Mouse (Mus musculus) CH12.LX (cell line): ENCODE measurements around the gene Ccnd3. TPM values are rescaled to one million over a fixed set of nuclear protein-coding genes. Genes with fewer than 3 reads are reported as not detected.

Experiments
- DNase-seq: peaks from one replicate; pipeline ENCODE4 v3.0.0-alpha.2; 2013; ENCODE audit errors: extremely low read depth
- H3K27ac ChIP-seq: 2 replicates; pipeline ENCODE4 v1.5.1; 2012; ENCODE audit warnings: low read depth, mild to moderate bottlenecking, control low read depth, moderate library complexity; ENCODE audit not compliant: insufficient read depth
- H3K27me3 ChIP-seq: replicated peaks from 2 replicates; pipeline ENCODE3; 2012; ENCODE audit warnings: inconsistent platforms
- H3K36me3 ChIP-seq, 2 experiments: replicated peaks in 1 of 2; 2 replicates each; pipeline versions ENCODE3 to v1.6.1; 2012; ENCODE audit warnings: inconsistent platforms in 1 of 2, low read length in 1 of 2, mild to moderate bottlenecking in 1 of 2, mixed read lengths in 1 of 2, moderate library complexity in 1 of 2; ENCODE audit not compliant: control insufficient read depth in 1 of 2, insufficient read depth in 1 of 2
- H3K4me1 ChIP-seq, 2 experiments: 2 replicates each; pipeline ENCODE4 v1.6.1; 2012; ENCODE audit warnings: inconsistent platforms in 1 of 2, moderate library complexity in 1 of 2; ENCODE audit not compliant: insufficient read depth in 2 of 2, control insufficient read depth in 1 of 2
- H3K4me2 ChIP-seq: 2 replicates; pipeline ENCODE4 v1.6.1; 2012; ENCODE audit warnings: low read depth, mild to moderate bottlenecking, control low read depth; ENCODE audit not compliant: poor library complexity, insufficient read depth, severe bottlenecking
- H3K4me3 ChIP-seq, 3 experiments: fragments of 150-350 bp in 1 of 3; sonication (generic) in 1 of 3; replicated peaks in 1 of 3; 2 replicates each; pipeline versions ENCODE3 to v1.5.1; 2011 to 2012; ENCODE audit warnings: low read depth in 2 of 3, low read length in 2 of 3, mild to moderate bottlenecking in 2 of 3, moderate library complexity in 2 of 3, control low read depth in 1 of 3, improper control_type of control experiment in 1 of 3, inconsistent platforms in 1 of 3, mixed read lengths in 1 of 3; ENCODE audit not compliant: poor library complexity in 1 of 3
- H3K79me2 ChIP-seq: replicated peaks from 2 replicates; pipeline ENCODE4 v1.6.1; 2012; ENCODE audit warnings: mild to moderate bottlenecking, moderate library complexity; ENCODE audit not compliant: control insufficient read depth, poor library complexity, insufficient read depth, severe bottlenecking; ENCODE audit errors: extremely low read depth
- H3K9ac ChIP-seq: 2 replicates; pipeline ENCODE4 v1.6.1; 2012; ENCODE audit warnings: low read depth, mild to moderate bottlenecking, control low read depth, moderate library complexity; ENCODE audit not compliant: insufficient read depth
- H3K9me3 ChIP-seq: replicated peaks from 2 replicates; pipeline ENCODE3; 2012; ENCODE audit warnings: low read length, inconsistent platforms, mixed read lengths
- BHLHE40 ChIP-seq: IDR thresholded peaks from 2 replicates; pipeline ENCODE4 v1.6.1; 2011; ENCODE audit warnings: mild to moderate bottlenecking, low read depth, low read length, improper control_type of control experiment
- CHD1 ChIP-seq: IDR thresholded peaks from 2 replicates; pipeline ENCODE4 v1.6.1; 2012; ENCODE audit warnings: low read depth, low read length, improper control_type of control experiment, inconsistent platforms
- CHD2 ChIP-seq: IDR thresholded peaks from 2 replicates; pipeline ENCODE4 v1.6.1; 2011; ENCODE audit warnings: low read length, improper control_type of control experiment
- ELF1 ChIP-seq: IDR thresholded peaks from 2 replicates; pipeline ENCODE4 v1.6.1; 2014; ENCODE audit warnings: low read depth, mild to moderate bottlenecking, inconsistent platforms, low read length, improper control_type of control experiment
- EP300 ChIP-seq: IDR thresholded peaks from 2 replicates; pipeline ENCODE4 v1.6.1; 2011; ENCODE audit warnings: low read length, improper control_type of control experiment
- ETS1 ChIP-seq: conservative IDR thresholded peaks from 2 replicates; pipeline ENCODE4 v1.6.1; 2012; ENCODE audit warnings: low read depth, mild to moderate bottlenecking, inconsistent platforms, low read length, improper control_type of control experiment, moderate library complexity
- IRF4 ChIP-seq: IDR thresholded peaks from 2 replicates; pipeline ENCODE4 v1.6.1; 2014; ENCODE audit warnings: low read depth, mild to moderate bottlenecking, inconsistent platforms, low read length, improper control_type of control experiment
- JUN ChIP-seq: IDR thresholded peaks from 2 replicates; pipeline ENCODE4 v1.6.1; 2011; ENCODE audit warnings: low read depth, mild to moderate bottlenecking, low read length, improper control_type of control experiment, moderate library complexity; ENCODE audit not compliant: insufficient read depth
- JUND ChIP-seq: conservative IDR thresholded peaks from 2 replicates; pipeline ENCODE4 v1.6.1; 2011; ENCODE audit warnings: low read depth, low read length, improper control_type of control experiment
- KAT2A ChIP-seq: IDR thresholded peaks from 2 replicates; pipeline ENCODE4 v1.6.1; 2012; ENCODE audit warnings: low read length, improper control_type of control experiment, inconsistent platforms; ENCODE audit not compliant: insufficient replicate concordance
- MAFK ChIP-seq: IDR thresholded peaks from 2 replicates; pipeline ENCODE4 v1.6.1; 2011; ENCODE audit warnings: low read length, improper control_type of control experiment; ENCODE audit not compliant: insufficient replicate concordance
- MAX ChIP-seq: IDR thresholded peaks from 2 replicates; pipeline ENCODE4 v1.6.1; 2011; ENCODE audit warnings: low read length, improper control_type of control experiment
- MAZ ChIP-seq: IDR thresholded peaks from 2 replicates; pipeline ENCODE4 v1.6.1; 2012; ENCODE audit warnings: low read depth, mild to moderate bottlenecking, inconsistent platforms, low read length, improper control_type of control experiment, moderate library complexity
- MEF2A ChIP-seq: IDR thresholded peaks from 2 replicates; pipeline ENCODE4 v1.6.1; 2014; ENCODE audit warnings: low read depth, mild to moderate bottlenecking, inconsistent platforms, low read length, improper control_type of control experiment, borderline replicate concordance
- NELFE ChIP-seq: IDR thresholded peaks from 2 replicates; pipeline ENCODE4 v1.6.1; 2011; ENCODE audit warnings: low read depth, low read length, improper control_type of control experiment
- NRF1 ChIP-seq: IDR thresholded peaks from 2 replicates; pipeline ENCODE4 v1.6.1; 2014; ENCODE audit warnings: low read depth, mild to moderate bottlenecking, inconsistent platforms, low read length, improper control_type of control experiment, moderate library complexity
- PAX5 ChIP-seq: IDR thresholded peaks from 2 replicates; pipeline ENCODE4 v1.6.1; 2012; ENCODE audit warnings: low read length, inconsistent platforms, mixed read lengths
- POLR2A ChIP-seq: IDR thresholded peaks from 2 replicates; pipeline ENCODE4 v1.6.1; 2011; ENCODE audit warnings: low read depth, mild to moderate bottlenecking, improper control_type of control experiment, low read length
- POLR2AphosphoS2 ChIP-seq: IDR thresholded peaks from 2 replicates; pipeline ENCODE4 v1.6.1; 2011; ENCODE audit warnings: low read depth, low read length, improper control_type of control experiment
- RAD21 ChIP-seq: IDR thresholded peaks from 2 replicates; pipeline ENCODE4 v1.6.1; 2011; ENCODE audit warnings: low read depth, mild to moderate bottlenecking, low read length, improper control_type of control experiment, moderate library complexity
- TBP ChIP-seq: conservative IDR thresholded peaks from 2 replicates; pipeline ENCODE4 v1.6.1; 2011; ENCODE audit warnings: low read depth, low read length, improper control_type of control experiment
- UBTF ChIP-seq: IDR thresholded peaks from 2 replicates; pipeline ENCODE4 v1.6.1; 2012; ENCODE audit warnings: low read depth, mild to moderate bottlenecking, inconsistent platforms, low read length, improper control_type of control experiment, moderate library complexity
- USF1 ChIP-seq: IDR thresholded peaks from 2 replicates; pipeline ENCODE4 v1.6.1; 2014; ENCODE audit warnings: low read depth, mild to moderate bottlenecking, inconsistent platforms, low read length, improper control_type of control experiment
- ZC3H11A ChIP-seq: IDR thresholded peaks from 2 replicates; pipeline ENCODE4 v1.6.1; 2012; ENCODE audit warnings: low read depth, mild to moderate bottlenecking, inconsistent platforms, low read length, improper control_type of control experiment
- ZMIZ1 ChIP-seq: IDR thresholded peaks from 2 replicates; pipeline ENCODE4 v1.6.1; 2012; ENCODE audit warnings: low read depth, mild to moderate bottlenecking, inconsistent platforms, low read length, improper control_type of control experiment
- ZNF384 ChIP-seq: IDR thresholded peaks from 2 replicates; pipeline ENCODE4 v1.6.1; 2012; ENCODE audit warnings: low read depth, low read length, improper control_type of control experiment, inconsistent platforms
- dilution Hi-C: fragments of 300-500 bp; cut with MboI; formaldehyde crosslinking; loops from 2 replicates; pipeline ENCODE4 v1.14.3; 2020; ENCODE audit warnings: low sequenced_read_pairs; ENCODE audit not compliant: extremely low pct_unique_long_range_greater_than_20kb, extremely low pct_ligation_motif_present
- in situ Hi-C: fragments of 300-500 bp; cut with MboI; formaldehyde crosslinking; loops from 3 replicates; pipeline ENCODE4 v1.14.3; 2019; ENCODE audit warnings: low sequenced_read_pairs, low pct_ligation_motif_present, low pct_unique_long_range_greater_than_20kb, mixed read lengths
- polyA plus RNA-seq: library from polyadenylated mRNA; unstranded; fragments of >175 nt; gene quantifications from 2 replicates; pipeline ENCODE4 v1.2.1, GENCODE M21; 2012; ENCODE audit warnings: low read depth; ENCODE audit not compliant: insufficient read length
- total RNA-seq, 2 experiments: library from RNA; depleted of rRNA; stranded (reverse); fragments of 300-350 nt in 1 of 2; fragments of >200 nt in 1 of 2; gene quantifications; 2 replicates each; pipeline ENCODE4 v1.2.3; 2012 to 2014

The Ccnd3 gene
- total and polyA plus RNA-seq, 3 experiments = 30.6 to 121 (median 48.7) TPM

GRCm38 (mm10) chr17:47588517-47588916 lies 83.7 kb downstream of the Ccnd3 start:
- H3K79me2 ChIP-seq = no peaks in the 10 kb centered on the region
- dilution Hi-C loops = no loop called here

DNA sequence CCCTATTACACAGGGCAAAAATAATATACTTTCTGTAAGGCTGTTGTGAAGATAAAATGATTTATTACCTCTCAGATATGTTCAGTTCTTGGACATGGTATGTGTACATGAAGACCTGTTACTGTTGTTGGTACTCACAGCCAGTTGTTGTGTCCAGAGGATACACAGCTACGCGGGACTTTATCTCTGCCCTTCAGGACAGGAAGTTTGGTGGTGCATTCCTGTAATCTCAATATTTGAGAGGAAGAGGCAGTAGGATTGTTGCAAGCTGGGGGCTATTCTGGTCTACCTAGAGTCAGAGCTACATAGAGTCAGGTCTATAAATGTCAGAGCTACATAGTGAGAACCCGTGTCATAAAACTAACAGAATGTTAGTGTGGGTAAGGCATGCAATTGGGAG lies 86.2 kb downstream of the Ccnd3 start:
- dilution Hi-C loops (no loop called here), in situ Hi-C loops (no loop called here)
- Histone ChIP-seq H3K9ac (no peak overlapping the region), H3K27ac (no peak overlapping the region), H3K27me3 (peaks cover 3% of the 10 kb centered on the region), H3K36me3 (peaks cover 0 to 6% of the 10 kb centered on the region in 2 experiments), H3K79me2 (peaks cover 10% of the 10 kb centered on the region; the same call in 1 of the 2 replicates), H3K4me1 (peaks cover 13 to 22% of the 10 kb centered on the region in 2 experiments), H3K4me2 (no peak overlapping the region), H3K4me3 (no peak overlapping the region), H3K9me3 (no peaks in the 10 kb centered on the region)
- no peak for TF ChIP-seq ZMIZ1
- TF ChIP-seq KAT2A = no peak
- no peak for TF ChIP-seq JUND
- TF ChIP-seq PAX5 = no peak
- no peak for TF ChIP-seq MAFK
- no peak for TF ChIP-seq NELFE
- TF ChIP-seq NRF1 = no peak
- no peak for TF ChIP-seq ELF1
- no peak for TF ChIP-seq MAX
- TF ChIP-seq MEF2A = no peak
- TF ChIP-seq IRF4 = no peak
- no peak for TF ChIP-seq ZNF384
- TF ChIP-seq CHD1 = no peak
- no peak for TF ChIP-seq POLR2AphosphoS2
- TF ChIP-seq BHLHE40 = no peak
- DNase-seq = no peak

More at GRCm38 (mm10) chr17:47588517-47588916, 83.7 kb downstream of the Ccnd3 start:
- no peak overlapping the region for H3K9ac ChIP-seq
- TF ChIP-seq PAX5 = no peak
- no peak for TF ChIP-seq MAZ
- TF ChIP-seq ZC3H11A = no peak
- TF ChIP-seq TBP = no peak
- no peak for TF ChIP-seq UBTF
- TF ChIP-seq USF1 = no peak
- TF ChIP-seq NRF1 = no peak
- TF ChIP-seq RAD21 = no peak
- TF ChIP-seq JUN = no peak
- TF ChIP-seq EP300 = no peak
- no peak for TF ChIP-seq ETS1
- no peak for TF ChIP-seq POLR2A
- TF ChIP-seq MAX = no peak
- no peak for TF ChIP-seq CHD2
- H3K27ac ChIP-seq = no peak overlapping the region
- peaks cover 3% of the 10 kb centered on the region for H3K27me3 ChIP-seq
- peaks cover 6% of the 10 kb centered on the region in 2 experiments; a peak in 3 of 4 replicates for H3K4me1 ChIP-seq
- 0 out of 2 replicates have a peak overlapping the region, but pooled peaks have one; percentile 8 for H3K4me2 ChIP-seq
- H3K36me3 ChIP-seq = no peaks in the 10 kb centered on the region
- in situ Hi-C loops = no loop called here
- DNase-seq = no peak
- H3K4me3 ChIP-seq = no peak overlapping the region
- no peaks in the 10 kb centered on the region for H3K9me3 ChIP-seq
